Mouse (Mus musculus) fat pad, adult 2 months (tissue): ENCODE results near the gene Cfap43.

Experiments
- DNase-seq: peaks from one replicate; pipeline ENCODE4 v3.0.0-alpha.2; 2011; ENCODE audit warnings: low read depth, low spot score; ENCODE audit errors: extremely low read depth

Gene Cfap43

DNA sequence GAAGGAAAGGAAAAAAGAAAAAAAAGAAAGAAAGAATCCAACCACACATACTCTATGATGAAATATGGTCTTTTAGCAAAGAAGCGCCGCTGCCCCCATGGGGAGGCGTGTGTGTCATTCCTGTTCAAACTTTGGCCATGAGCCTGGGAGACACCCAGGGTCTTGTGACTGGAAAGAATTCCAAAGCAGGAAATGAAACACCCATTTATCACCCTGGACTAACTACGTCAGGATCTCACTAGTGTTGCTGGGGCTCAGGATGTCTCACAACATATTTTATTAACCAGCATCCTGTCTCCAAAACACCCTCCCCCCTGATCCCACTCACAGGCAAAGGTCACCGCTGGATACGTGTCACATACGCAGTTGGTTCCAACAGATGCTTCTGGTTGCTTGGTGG is 32.5 kb downstream of the Cfap43 start:
- no peak for DNase-seq

DNA sequence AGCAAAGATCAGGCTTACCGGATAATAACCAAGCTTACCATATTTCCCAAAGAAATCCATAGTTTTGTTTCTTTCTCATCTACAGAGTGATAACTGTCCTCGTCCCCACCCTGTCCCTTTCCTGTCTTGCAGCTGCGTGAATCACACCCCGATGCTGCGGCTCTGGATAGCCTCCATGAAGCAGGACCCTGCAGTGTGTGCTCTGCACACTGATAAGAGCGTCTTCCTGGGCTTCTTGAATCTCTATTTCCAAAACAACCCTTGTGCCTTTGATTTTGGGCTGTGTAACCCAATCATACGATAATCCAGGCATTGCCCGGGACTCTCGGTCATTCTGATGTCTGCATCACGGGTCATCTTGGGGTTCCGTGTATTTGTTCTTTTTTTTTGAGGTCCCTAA is 33.2 kb downstream of the Cfap43 start:
- no peak for DNase-seq

DNA sequence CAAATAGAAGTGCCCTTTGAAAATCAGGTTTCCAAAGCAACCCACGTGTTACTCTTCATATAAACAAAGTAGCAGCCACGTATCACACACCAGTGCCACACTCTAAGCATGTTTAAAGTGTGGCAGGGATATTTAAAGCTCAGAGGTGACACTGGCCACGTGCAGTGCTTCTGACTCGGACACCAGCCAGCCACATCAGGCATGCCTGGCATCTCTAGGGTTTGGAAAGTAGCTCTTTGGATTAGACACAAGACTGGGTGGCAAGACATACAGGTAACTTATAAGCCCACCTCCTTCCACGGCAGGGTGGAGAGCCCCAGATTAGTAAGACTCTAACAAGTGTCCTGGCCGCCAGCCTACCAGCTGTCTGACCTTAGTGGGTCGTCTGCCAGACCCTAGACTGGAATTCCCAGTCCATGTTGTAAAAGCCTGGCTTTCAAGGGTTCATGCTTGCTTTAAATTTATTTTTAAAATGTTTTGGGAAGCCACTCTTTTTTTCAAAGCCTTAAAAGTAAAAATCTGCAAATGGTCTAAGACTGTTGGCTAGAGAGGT is 33.8 kb downstream of the Cfap43 start:
- DNase-seq, result no peak

DNA sequence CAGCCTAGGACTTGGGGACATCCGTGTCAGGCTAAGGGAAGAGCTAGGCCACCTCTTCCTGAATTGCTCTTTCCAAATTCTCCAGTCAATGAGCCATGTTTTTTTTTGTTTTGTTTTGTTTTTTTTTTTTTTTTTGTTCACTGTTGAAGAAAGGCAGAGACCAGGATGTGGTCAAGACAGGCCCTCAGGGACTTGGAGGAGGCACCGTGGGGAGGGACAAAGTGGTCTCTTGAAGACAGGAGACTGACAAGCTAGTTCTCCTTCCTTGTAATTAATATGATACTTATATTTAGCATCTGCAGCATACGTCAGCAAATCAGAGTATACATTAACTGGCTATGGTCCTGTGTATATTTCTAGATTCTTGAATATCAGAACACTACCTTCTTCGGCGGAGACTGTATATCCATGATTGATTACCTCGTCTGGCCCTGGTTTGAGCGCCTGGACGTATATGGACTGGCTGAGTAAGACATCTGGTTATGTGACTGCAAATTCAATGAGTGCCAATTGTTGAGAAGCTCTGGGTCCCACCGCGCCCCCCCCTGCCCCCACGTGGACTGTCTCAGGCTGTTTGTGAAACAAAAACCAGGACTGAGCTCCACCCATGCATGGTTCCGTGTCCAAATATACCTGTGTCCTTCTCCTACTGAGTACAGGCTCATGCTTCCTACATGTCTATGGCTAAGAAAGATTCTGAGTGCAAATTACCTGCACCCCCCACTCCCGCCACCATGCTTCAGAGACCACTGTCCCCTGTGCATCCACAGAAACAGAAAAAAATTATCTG is 34.6 kb downstream of the Cfap43 start:
- no peak for DNase-seq

DNA sequence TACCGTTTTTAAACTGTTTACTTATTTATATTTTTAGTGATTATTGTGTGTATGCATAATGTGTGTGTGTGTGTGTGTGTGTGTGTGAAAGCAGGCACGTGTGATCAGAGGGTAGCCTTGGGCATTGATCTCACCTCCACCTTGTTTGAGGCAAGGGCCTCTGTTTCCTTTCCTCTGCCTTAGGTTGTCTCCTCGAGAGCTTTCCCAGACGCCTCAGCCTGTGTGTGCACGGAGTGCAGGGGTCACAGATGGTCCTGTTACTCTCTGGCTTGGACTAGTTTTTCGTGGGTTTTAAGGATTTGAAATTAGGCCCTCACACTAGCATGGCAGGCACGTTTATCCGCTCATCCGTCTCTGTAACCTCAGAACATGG is 36.2 kb downstream of the Cfap43 start:
- no peak for DNase-seq

DNA sequence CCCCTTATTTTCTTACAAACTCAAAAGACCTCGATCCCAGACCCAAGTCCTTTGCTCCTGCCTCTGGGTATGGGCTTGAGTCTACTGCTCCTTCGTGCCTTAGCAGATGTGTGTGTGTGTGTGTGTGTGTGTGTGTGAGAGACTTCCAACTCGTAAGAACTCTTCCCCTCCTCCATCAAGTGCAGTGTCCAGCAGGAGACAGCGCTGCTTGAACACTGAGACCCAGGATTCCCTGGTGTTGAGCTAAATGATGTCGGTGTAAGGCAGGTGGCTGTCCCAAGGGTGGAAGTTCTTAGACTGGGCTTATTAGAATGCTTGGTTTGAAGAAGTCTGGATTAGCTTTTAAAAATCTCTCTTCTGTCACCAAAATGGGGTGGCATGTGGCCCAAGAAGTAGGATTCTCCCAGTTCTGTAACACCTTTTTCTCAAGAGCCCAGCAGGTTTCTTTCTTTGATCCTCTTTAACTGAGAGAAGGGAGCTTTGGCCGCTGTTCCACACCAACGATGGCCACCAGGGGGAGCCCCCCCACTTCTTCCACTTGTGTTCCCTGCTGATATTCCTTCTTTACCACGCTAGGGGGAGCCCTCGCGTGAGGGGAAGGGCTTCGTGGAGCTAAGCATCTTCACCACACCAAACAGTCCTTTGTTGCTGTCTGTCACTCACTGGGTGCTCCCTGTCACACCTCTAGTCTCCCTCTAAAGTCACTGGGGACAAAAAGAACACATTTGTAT is 36.8 kb downstream of the Cfap43 start:
- no peak for DNase-seq

DNA sequence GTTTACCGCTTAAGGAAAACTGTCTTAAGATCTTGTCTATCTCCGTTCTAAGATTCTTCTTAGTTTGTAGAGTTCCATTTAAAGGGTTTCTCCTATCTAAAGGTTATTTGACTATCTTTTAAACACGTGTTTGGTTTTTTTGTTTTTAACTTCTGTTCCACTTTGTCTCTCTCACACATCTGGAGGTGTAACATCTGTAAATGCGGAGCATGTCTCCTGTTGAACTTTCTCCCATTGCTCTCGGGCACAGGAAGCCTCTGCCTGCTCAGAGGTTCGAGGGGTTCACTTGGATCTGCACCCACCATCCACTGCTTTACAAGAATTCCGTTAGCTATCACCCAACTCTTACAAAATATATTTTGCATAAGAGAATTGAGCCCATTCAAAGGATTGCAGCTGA is 37.5 kb downstream of the Cfap43 start:
- no peak for DNase-seq

DNA sequence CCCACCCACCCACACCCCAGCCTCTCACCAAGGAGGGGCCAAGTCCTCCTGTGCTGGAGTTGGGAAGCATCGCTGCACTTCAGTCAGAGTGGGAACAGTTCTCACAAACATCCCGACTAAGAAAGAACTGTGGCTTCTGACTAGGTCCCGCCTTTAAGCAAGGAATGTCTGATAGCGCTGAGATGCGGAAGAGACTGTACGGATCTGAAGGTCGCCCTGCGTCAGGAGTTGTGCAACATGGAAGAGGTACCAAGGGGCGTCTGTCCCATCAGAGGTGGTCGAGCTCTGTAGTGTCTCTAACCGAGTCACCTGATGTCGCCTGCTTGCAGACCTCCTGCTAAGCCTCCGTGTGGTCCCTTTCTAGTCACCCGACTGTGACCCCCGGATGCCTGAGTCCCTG is 42.8 kb downstream of the Cfap43 start:
- no peak for DNase-seq

DNA sequence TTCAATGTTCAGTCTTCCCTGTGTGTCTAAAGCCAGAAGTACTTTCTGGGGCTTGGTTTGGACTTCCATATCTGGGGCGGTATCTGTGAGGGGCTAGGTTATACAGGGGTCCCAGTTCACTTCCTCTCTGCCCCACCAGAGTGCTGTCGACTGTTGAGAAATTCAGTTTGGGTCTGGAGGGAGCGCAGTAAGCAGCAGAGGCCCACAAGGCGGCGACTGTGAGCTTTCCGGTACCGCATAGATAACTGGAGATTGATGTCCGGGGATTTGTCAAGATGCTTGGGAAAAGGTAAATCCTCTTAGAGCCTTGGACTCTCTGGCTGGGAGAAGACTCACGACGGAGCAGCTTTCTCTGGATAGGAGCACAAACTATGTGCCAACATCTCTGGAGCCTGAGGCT is 47.6 kb downstream of the Cfap43 start:
- DNase-seq, result no peak

DNA sequence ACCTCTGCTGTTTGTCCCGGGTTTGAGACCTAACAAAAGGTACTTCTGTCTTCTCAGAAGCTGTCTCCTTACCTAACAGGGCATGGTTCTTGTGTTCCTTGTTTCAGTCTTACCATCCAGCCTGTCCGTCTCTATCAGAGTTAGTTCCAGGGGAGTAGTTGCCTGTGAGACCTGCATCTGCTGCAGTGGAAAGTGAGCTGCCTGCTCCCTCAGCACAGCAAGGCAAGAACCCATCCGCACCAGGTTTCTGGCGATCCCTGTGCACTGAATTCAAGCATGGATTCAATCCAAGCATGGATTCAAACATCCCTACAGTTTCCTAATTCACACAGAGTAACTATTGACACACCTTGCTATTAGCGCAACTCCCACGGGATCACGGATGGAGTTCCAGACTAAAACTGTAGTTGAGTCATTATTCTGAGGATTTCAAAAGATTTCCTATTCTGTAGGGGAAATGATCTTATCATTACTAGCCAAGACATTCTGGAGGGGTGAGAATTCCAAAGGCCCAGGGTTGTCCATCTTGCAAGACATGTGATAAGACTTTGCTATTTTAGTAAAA is 48.9 kb downstream of the Cfap43 start:
- peak; percentile 57 for DNase-seq

DNA sequence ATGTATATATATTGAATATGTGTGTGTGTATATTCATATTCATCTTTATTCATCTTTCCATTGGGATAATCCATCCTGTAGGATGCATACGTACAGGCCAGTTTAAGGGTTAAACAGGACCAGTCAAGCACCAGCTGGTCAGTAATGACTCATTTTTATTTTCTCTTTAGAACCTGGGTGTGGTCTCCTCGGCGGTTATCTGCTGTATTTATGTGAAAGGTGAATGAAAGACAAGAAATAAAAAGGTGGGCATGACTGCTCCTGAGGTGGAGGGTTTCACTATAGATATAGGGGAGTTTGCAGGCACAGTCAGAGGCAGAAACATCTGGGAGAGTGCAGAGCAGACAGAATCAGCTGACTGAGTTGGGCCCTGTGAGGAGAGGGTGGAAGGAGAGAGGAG is 49.6 kb downstream of the Cfap43 start:
- DNase-seq, result no peak

DNA sequence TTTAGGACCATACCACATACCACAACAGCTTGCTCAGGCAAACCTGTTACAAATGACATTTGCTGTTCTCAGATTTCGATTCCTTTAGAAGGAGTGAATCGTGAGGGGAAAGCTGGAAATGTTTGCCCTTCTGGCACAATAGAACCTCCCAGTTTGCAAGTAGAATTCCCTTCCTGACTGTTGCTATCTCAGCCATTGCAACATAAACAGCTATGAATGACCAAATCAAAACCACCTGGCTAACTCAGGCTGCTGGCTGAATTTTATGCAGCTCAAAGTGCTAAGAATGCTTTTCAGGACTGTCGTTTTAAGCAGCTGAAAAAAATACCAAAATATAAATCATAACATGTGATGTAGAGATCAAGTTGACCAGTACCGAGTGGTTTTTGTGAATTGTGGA is 50.1 kb downstream of the Cfap43 start:
- no peak for DNase-seq

DNA sequence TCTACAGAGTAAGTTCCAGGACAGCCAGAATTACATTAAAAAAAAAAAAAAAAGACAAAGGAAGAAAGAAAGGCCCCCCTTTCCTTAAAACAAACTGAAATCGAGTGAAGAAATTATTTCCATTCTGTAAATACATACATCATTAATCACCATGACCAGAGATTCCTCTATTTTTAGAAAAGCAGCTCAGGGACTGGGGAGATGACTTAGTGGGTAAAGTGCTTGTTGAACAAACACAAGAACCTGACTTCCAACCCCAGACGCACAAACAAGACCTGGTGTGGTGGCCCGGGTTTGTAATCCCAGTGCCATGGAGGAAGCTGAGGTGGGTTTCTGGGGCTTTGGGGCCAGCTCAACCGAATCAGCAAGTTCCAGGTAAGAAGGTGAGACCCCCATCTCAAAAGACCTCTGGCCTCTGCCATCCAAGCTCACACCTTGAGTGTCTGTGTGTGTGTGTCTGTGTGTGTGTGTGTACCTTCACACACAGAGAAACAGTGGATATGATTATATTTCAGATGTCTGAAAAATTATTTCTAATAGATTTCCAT is 51.4 kb downstream of the Cfap43 start:
- no peak for DNase-seq

DNA sequence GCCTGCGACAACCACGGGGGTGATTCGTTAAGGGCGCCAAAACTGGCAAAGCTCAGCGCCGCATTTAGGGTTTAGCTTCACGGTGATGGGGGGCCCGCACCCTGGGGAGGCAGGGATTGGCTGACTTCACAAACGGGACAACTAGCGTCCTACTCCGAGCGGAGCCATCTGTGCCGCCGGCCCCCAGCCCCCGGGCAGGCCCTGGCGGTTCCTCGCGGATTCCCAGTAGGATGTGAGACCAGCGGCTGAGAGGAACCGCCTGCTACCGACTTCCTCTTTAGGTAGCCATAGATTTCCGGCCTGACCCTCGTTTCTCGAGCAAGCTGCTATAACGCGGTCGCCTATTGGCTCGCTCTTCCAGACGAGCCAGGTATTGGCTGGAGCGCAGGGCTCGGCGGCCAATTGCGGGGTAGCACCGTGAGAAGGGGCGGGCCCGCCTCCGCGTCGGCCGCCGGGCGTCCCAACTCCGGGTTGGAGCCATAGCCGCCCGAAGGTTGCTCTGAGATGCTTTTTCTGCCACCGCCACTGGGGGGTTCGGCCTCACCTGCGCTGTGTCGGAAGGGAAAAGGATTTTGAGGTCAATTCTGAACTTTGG is 53.6 kb downstream of the Cfap43 start, which contains the start of gene Gsto2:
Gsto2 (plus strand) TSS at position 182 of the 595 bp plus-strand sequence.
- peak; percentile 68 for DNase-seq

DNA sequence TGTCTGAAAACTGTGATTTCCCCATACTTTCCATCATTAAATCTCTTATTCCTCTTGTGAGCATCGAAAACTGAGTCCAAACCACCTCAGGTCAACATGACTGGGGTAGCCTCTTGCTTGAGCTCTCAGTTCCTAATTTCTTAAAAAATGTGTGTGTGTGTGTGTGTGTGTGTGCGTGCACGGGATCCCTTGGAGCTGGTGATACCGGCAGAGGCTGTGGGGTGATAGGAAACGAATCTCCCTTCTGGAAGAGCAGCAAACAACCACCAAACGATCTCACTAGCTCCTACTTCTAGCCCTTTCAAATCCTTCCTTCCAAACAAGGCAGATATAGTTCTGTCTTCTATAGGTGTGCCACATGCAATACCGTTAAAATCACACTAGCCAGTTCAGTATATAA is 54.4 kb downstream of the Cfap43 start:
- DNase-seq, result no peak

DNA sequence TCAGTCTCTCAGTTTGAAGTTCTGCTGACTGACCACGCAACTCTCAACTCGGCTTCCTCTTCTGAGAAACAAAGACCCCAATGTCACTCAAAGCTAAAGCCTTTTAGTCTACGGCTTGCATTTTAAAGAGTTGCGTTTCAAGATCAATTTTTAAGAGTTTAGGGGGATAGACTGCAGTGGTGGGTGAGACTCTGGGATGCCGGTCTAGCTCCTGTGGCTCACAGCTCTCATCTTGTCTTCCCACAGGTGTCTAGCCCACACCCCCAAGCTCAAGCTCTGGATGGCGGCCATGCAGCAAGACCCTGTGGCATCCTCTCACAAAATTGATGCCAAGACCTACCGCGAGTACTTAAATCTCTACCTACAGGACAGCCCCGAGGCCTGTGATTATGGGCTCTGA is 55.0 kb downstream of the Cfap43 start:
- DNase-seq, result no peak

DNA sequence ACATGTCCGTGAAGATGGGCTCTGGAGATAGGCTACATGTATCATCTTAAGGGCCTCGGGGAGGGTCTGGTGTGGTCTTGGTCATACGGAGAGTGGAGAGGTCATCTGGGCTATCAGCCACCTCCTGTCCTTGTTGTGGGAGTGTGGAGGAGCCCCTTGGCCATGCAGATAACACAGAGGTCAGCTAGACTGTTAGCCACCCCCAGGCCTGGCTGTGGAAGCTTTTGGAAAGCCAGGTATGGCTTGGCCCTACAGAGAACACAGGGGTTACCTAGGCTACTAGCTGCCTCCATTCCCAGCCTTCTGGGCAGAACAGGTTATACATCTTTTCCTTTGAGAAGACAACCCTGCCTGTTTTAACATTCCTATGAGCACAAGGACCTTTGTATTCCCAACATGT is 56.5 kb downstream of the Cfap43 start:
- no peak for DNase-seq

DNA sequence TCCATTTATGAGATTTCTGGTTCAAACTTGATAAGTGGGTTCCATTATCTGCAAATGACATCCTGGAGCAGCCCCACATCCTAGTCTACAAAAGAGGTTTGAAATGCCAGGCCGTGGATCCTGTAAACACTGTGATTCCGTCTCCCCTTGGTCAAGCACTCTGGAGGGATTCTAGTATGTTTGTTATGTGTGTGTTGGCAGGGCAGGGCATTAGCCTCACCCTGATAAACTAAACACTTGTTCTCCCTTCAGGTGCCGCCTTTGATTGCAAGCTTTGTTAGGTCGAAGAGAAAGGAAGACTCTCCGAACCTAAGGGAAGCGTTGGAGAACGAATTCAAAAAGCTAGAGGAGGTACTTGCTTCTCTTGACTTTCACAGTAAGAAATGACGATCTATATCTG is 59.9 kb downstream of the Cfap43 start:
- DNase-seq, result no peak

DNA sequence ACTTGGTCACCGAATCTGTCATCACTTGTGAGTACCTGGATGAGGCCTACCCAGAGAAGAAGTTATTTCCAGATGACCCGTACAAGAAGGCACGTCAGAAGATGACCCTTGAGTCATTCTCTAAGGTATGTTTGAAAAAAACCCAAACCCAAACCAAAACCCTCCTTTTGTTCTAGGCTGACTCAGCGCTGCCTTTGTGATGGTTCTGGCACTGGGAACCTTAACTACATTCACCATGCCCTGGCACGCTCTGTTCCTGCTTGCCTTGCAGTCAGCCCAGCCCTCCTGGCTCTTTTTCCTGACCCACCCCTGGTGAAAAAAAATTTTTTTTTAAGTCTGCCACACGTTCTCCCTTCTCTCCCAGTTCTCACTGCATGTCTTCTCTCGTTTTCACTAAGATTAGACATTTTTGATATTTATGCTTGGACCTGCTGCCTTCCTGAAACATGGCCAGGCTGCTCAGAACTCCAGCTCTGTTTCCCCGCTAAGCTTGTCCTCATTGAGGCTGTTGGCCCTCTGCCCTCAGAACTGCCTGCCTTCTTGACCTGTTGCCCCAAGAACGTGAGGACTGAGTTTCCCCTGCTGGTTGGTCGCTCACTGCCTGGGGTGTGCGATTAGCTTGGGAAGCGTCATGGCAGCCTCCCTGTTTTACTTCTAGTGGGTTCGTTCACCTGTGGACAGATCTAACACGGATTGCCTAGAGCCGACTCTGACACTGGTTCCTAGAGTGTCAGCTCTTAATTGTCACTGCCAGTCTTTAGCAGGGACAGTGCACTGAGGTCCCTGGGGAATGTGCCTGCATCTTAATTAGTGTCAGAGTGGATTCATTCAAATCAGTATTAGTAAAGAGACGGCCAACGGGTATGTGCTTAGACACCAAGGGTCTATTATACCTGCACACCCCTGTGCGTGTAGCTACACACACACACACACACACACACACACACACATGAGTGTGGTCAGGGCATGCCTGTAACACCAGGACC is 60.8 kb downstream of the Cfap43 start:
- no peak for DNase-seq
